Mouse (Mus musculus) macrophage (primary cell): ENCODE results near the gene Gm34653. TPM values are rescaled to one million over a fixed set of nuclear protein-coding genes. Genes with fewer than 3 reads are reported as not detected.
A peak's percentile ranks its signal among the peaks of the same experiment; 100 is the strongest.
"Not testable (repeated sequence)": the region's sequence is repeated elsewhere in the genome, so short reads cannot be mapped to it uniquely, and the experiment has no call there.

ENCODE experiments used
- H3K27ac ChIP-seq: fragments of 350-480 bp; formaldehyde crosslinking; 2 replicates; pipeline ENCODE4 v1.9.0; 2021
- H3K36me3 ChIP-seq: fragments of 350-480 bp; formaldehyde crosslinking; 2 replicates; pipeline ENCODE4 v1.9.0; 2021; ENCODE audit errors: inconsistent target
- H3K4me3 ChIP-seq: fragments of 350-480 bp; formaldehyde crosslinking; 2 replicates; pipeline ENCODE4 v1.9.0; 2021; ENCODE audit errors: inconsistent target
- H3K79me2 ChIP-seq: fragments of 350-480 bp; formaldehyde crosslinking; 2 replicates; pipeline ENCODE4 v1.9.0; 2021; ENCODE audit errors: inconsistent target
- WGBS: methylation state at CpG from one replicate; pipeline ENCODE4 v1.1.7; 2026; ENCODE audit warnings: inconsistent platforms; ENCODE audit not compliant: missing documents; 5-methylcytosine and 5-hydroxymethylcytosine counted together
- polyA plus RNA-seq: library from polyadenylated mRNA; stranded (reverse); fragments of 250-400 nt; gene quantifications from 3 replicates; pipeline ENCODE4 v1.2.4, GENCODE M21; 2018; ENCODE audit warnings: inconsistent platforms

Gene Gm34653
- polyA plus RNA-seq, 1 experiment from 2014 or later: not detected

DNA sequence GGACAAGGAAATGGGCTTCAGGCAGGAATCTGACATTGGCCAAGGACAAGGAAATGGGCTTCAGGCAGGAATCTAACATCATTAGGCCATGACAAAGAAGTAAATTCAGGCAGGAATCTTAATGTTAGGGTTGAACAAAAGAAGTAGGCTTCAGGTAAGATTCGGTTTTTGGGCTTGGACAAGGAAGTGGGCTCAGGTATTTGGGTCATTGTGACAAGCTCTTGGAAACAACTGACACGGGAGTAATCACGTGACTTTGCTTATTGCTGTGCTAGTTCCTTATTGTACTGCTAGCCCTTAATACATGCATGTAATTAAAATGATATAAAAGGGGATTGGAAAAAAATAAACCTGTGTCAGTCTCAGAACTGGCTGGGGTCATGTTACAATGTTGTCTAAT lies 2.9 kb downstream of the Gm34653 start:
- Histone ChIP-seq H3K27ac (no peak overlapping the region), H3K4me3 (no peak overlapping the region), H3K36me3 (no peaks in the 10 kb centered on the region), H3K79me2 (no peaks in the 10 kb centered on the region)
- 94% methylated on average over 3 of the region's 3 CpGs for WGBS

DNA sequence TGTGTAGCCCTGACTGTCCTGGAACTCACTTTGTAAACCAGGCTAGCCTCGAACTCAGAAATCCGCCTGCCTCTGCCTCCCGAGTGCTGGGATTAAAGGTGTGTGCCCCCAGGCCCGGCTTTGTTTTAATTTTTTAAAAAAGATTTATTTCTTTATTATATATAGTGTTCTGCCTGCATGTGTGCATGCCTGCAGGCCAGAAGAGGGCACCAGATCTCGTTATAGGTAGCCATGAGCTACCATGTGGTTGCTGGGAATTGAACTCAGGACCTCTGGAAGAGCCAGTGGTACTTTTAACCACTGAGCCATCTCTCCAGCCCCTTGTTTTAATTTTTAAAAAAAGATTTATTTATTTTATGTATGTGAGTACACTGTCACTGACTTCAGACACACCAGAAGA lies 7.3 kb downstream of the Gm34653 start:
- H3K36me3 ChIP-seq, H3K79me2 ChIP-seq, H3K27ac ChIP-seq, H3K4me3 ChIP-seq: not testable (repeated sequence)
- 72% methylated on average over 5 of the region's 5 CpGs for WGBS

DNA sequence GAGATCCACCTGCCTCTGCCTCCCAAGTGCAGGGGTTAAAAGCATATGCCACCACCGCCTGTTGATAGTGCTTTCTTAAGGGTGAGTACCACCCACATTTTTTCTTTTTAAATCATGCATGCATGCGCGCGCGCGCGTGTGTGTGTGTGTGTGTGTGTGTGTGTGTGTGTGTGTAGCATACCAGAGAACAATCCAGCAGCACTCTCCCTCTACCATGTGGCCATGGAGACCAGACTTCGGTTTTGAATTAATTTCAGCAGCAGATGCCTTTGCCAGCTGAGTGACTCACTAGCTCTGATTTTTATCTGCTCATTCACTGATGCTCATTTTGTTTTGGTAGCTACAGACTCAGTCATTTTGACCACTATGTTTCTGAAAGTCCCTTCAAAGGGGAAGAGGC lies 8.9 kb downstream of the Gm34653 start:
- no peak overlapping the region for H3K27ac ChIP-seq
- 98% methylated on average over 7 of the region's 8 CpGs for WGBS
- H3K36me3 ChIP-seq: no peaks in the 10 kb centered on the region
- H3K4me3 ChIP-seq: no peak overlapping the region
- H3K79me2 ChIP-seq: no peaks in the 10 kb centered on the region

DNA sequence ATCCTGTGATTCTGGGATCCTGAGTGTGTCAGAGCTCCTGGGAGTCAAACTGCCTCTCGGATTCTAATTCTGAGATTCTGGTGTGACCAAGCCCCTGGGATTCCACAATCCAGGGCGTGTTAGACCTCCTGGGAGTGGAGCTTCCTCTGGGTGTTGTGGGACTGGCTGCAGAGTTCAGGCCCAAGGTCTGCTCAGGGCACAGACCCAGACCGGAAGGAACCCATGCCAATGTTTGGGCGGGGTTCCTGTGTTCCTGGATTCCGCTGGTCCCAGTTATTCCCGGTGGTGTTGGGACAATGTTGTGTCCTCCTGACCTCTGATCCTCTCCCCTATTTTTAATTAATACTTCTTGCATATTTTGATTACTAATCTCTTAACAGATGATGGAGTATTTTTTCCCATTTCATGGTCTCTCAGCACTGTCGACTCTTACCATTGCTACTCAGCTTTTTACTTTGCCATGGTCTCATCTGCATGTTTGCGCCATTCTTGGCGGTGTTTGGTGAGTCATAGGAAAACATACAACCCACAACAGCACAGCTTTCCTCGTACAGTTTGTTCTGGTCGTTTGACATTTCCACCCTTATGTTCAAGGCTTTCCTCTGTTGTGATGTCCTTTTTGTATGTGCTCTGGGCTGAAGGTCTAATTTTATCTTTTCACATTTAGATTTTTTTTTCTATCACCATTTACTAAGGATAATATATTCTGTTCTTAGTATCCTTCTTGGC lies 10.6 kb downstream of the Gm34653 start:
- WGBS: 79% methylated on average over 11 of the region's 11 CpGs

DNA sequence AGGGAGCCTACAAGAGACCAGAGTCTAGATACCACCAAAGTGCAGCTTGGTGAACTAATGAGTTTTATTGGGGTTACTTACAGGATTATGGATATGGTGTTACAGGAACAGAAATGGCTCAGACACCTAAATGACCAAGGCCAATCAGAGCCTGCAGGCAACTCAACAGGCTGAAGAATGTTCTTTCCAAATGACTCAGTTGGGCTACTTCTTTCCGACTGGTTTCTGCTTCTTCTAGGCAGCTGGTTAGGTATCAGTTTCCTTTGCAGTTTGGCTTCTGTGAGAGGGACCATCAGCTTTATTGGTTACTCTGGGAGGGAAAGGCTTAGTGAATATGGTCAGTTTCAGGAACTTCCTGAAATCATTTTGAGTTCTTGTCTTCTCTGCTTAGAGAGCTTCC lies 14.9 kb downstream of the Gm34653 start:
- 100% methylated on average over 1 of the region's 1 CpGs for WGBS
- Histone ChIP-seq H3K36me3 (peaks cover 6% of the 10 kb centered on the region), H3K79me2 (no peaks in the 10 kb centered on the region), H3K27ac (no peak overlapping the region), H3K4me3 (no peak overlapping the region)

More for the DNA sequence above, 10.6 kb downstream of the Gm34653 start:
- Histone ChIP-seq H3K36me3 (no peaks in the 10 kb centered on the region), H3K79me2 (no peaks in the 10 kb centered on the region), H3K27ac (no peak overlapping the region), H3K4me3 (no peak overlapping the region)

DNA sequence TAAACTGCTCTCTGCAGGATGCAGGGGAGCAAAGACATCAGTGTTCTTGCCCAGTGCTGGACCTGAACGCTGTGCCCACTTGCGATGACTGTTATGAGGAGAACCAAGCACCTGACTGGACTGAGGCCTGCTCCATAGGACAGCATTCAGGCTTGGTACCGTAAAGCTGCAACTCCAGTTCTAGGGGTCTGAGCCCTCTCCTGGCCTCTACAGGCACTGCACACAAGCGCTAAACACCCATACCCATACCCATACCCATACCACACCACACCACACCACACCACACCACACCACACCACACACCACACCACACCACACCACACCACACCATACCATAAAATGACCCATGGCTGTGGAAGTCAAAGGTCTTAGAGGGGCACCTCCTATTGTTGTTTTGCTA lies 22.5 kb downstream of the Gm34653 start:
- Histone ChIP-seq H3K27ac (no peak overlapping the region), H3K79me2 (no peaks in the 10 kb centered on the region), H3K4me3 (no peak overlapping the region), H3K36me3 (peaks cover 74% of the 10 kb centered on the region)
- WGBS: 96% methylated on average over 4 of the region's 4 CpGs

DNA sequence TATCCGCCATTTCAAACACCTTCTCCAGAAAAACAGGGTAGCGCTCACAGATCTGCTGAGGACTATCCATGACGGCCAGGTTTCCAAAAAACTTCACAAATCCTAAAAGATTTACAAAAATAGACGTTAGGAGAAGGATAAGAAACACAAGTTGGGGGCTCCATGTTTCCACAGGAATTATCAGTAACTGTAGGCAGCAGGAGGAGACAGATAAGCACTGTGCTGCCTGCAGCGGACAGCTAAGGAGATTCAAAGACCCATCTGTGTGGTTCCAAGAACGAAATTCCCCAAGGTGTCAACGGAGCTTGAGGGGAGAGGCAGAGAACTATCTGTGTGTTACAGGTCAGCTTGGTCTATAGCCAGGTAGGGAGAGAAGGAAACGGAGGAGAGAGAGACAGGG lies 24.9 kb downstream of the Gm34653 start:
- peaks cover 81% of the 10 kb centered on the region for H3K36me3 ChIP-seq
- no peak overlapping the region for H3K27ac ChIP-seq
- H3K4me3 ChIP-seq: no peak overlapping the region
- 96% methylated on average over 8 of the region's 8 CpGs for WGBS
- H3K79me2 ChIP-seq: no peaks in the 10 kb centered on the region

DNA sequence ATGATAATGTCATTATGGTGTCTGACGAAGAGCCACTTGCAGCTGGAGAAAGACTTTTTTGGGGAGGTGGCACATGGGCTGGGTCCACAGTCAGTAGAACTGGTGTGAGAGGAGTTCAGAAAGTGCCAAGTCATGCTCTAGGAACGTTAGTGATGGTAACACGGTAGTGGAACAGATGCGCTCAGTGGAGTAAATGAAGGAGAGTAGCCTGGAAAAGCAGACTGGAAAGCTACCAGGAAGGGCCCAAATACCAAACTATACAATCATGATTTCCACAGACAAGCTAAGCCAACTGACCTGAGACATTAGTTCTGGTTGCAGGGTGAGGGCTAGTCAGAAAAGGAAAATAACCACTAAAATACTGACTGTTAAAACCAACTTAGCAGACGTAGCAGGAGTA lies 36.9 kb downstream of the Gm34653 start:
- H3K4me3 ChIP-seq: peak overlapping the region; percentile 94
- H3K36me3 ChIP-seq: peaks cover 11% of the 10 kb centered on the region
- peaks cover 54% of the 10 kb centered on the region for H3K79me2 ChIP-seq
- WGBS: 0% methylated on average over 5 of the region's 5 CpGs
- peak overlapping the region; percentile 80 for H3K27ac ChIP-seq

DNA sequence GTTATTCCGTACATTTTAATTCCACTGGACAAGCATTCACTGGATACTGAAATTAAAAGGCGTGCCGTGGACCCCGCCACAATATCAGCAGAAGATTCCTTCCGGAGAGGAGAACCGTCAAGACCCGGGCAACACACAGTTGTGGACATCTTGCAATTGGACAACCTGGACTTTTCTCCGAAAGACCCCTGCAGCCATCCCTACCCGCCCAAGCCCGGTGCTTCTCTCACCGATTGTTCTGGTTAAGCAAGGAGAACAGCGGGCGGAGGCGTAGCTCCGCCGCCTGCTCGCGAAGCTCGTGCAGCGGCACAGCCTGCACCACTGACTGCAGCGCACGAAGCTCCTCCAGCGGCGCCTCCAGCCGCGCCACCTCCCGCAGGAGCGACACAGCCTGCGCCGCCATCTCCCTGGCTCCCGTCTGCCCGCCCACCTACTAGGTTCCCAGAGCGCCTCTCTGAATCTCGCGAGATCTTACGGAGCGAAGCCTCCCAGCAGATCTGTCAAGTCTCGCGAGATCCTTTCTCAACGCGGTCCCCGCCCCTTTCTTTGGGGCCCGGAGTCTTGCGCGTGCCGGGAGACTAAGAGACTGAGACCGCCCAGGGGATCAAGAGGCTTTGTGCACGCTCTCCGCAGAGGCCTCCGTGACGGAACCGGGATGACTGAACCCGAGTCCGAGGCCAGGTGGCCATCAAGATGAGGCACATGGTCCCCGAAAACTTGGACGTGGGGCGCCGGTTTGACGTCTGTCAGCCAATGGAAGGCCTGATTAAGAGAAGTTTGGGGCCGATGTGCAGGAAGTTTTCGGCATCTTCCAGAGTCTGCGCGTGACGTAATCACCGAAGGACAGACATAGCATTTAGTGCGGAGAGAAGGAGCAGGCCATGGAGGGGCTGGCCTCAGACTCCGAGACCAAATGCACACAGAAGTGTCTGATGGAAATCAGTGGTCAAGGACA lies 38.0 kb downstream of the Gm34653 start:
- 0 out of 2 replicates have a peak, but pooled peaks cover under 1% of the 10 kb centered on the region for H3K36me3 ChIP-seq
- WGBS: 1% methylated on average over 64 of the region's 67 CpGs
- H3K79me2 ChIP-seq: peaks cover 48% of the 10 kb centered on the region
- H3K27ac ChIP-seq: peak overlapping the region; percentile 80
- peak overlapping the region; percentile 94 for H3K4me3 ChIP-seq

DNA sequence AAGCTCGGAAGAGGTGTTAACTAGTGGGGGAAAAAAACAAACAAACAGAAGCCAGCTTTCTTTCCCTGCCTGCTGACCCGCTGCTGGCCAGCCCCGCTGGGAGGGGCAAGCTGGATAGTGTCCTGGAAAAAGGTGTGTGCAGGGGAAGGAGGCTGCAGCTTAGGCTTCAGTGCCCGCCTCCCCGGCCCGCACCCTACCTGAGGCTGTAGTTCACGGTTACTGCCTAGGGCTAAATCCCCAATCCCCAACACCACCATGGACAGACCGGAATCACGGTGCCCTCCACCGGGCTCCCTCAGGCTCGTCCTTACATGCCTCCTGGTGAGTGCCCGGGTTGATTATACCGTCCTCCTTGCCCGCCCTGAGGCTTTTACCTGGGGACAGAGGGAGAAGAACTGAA lies 41.5 kb downstream of the Gm34653 start, which contains the start of gene Cutal:
TSS of gene Cutal (plus strand) at position 126 of the 400 bp plus-strand sequence.
- WGBS: 53% methylated on average over 14 of the region's 14 CpGs
- H3K4me3 ChIP-seq: no peak within 1 kb of the TSS
- H3K27ac ChIP-seq: no peak within 1 kb of the TSS
- H3K36me3 ChIP-seq: no peaks in the 10 kb centered on the region
- peaks cover 14% of the 10 kb centered on the region for H3K79me2 ChIP-seq

DNA sequence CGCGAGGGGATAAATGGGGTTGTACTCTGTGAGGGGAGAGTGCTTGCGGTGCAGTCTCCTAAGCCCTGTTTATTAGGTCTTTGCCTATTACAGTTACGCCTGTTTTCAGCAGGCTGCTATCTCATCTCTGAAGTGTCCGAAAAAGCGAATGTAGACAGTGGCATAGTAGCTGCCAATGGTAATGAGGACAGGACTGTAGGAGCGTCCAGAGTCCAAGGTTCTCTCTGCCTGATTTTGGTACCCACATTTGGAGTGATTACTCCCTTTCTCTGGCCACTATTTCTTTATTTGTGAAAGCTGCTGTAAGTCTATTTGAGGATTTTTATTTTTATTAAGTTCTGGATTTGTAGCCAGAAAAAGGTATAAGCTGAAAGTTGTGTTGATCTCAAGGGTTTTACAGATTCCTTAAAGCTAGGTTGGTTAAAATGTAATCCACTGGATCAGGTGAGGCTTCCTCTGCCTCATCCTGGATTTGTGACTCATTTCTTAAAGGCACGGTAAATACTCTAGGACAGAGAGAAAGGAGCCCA lies 42.1 kb downstream of the Gm34653 start, which contains the start of gene Psmd5:
TSS of gene Psmd5 (minus strand) at position 153 of the 530 bp plus-strand sequence.
- WGBS: 66% methylated on average over 8 of the region's 8 CpGs
- Histone ChIP-seq H3K4me3 (no peak within 1 kb of the TSS), H3K27ac (no peak within 1 kb of the TSS)

DNA sequence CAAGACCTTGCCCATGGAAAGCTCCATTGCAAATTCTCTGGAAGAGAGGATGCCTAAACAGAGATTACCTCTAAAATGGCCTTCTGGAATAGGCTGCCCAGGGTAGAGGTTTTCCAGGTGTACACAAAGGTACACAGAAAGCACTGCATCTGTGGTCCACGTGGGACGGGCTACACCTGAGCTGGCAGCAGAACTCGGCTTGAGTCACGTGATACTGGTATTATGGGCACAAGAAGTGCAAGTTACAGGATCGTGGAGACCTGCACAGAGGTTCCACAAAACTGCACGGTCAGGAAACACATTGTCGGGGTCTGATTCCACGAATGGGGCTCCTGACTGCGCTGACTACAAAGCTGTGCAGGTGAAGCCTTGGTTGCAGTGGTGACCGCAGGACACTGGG lies 47.2 kb downstream of the Gm34653 start:
- WGBS: 84% methylated on average over 10 of the region's 10 CpGs
- Histone ChIP-seq H3K27ac (no peak overlapping the region), H3K4me3 (no peak overlapping the region)

More for the DNA sequence above, 42.1 kb downstream of the Gm34653 start, which contains the start of gene Psmd5:
- Histone ChIP-seq H3K79me2 (peaks cover 8% of the 10 kb centered on the region), H3K36me3 (no peaks in the 10 kb centered on the region)

DNA sequence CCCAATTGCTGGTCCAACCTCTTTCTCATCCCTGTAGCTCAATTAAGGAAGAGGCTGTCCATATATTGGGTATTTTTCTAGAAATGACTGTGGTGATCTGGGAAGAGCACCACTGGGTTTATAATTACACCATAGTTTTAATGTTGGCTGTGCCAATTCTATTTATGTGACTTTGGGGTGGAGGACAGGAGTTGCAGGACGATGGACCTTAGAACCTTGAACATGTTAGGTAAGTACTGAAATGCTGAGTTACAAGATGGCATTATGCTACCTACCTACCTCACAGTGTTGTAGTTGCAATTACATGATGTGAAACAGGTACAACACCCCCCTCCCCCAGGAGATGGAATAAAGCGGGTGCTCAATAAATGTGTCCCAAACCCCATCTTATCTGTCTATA lies 50.0 kb downstream of the Gm34653 start:
- 91% methylated on average over 2 of the region's 2 CpGs for WGBS
- H3K27ac ChIP-seq: no peak overlapping the region
- no peaks in the 10 kb centered on the region for H3K79me2 ChIP-seq
- H3K4me3 ChIP-seq: no peak overlapping the region
- no peaks in the 10 kb centered on the region for H3K36me3 ChIP-seq

More for the DNA sequence above, 47.2 kb downstream of the Gm34653 start:
- Histone ChIP-seq H3K79me2 (no peaks in the 10 kb centered on the region), H3K36me3 (no peaks in the 10 kb centered on the region)

DNA sequence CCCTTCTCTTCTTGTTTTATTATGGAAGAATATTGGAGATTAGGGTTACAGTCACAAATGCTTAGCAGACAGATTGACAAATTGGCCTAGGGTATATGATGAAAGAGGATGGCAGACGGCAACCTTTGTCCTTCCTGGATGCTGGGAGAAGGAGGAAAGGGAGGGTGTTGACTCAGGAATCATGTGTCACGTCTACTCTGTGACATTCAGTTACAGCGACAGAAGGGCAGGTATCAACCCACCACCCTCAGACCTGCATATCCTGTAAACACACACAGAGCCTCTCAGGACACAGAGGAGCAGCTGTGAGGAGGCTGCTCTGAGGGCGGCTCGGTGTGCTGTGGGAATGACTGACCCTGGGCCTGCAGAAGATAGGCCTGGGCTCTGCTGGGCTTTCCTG lies 50.4 kb downstream of the Gm34653 start:
- no peak overlapping the region for H3K4me3 ChIP-seq
- no peaks in the 10 kb centered on the region for H3K36me3 ChIP-seq
- H3K27ac ChIP-seq: no peak overlapping the region
- 92% methylated on average over 5 of the region's 5 CpGs for WGBS
- no peaks in the 10 kb centered on the region for H3K79me2 ChIP-seq
